Mouse (Mus musculus) ES-E14 (cell line): ENCODE data around the gene Kiss1r. TPM values are rescaled to one million over a fixed set of nuclear protein-coding genes. Genes with fewer than 3 reads are reported as not detected.

Experiments used
- DNase-seq: peaks from one replicate; pipeline ENCODE4 v3.0.0-alpha.2; 2013; ENCODE audit warnings: low read depth, low spot score
- H3K27ac ChIP-seq: 2 replicates; pipeline ENCODE4 v1.5.1; 2012; ENCODE audit warnings: low read depth, mild to moderate bottlenecking, low read length, moderate library complexity, mixed read lengths; ENCODE audit not compliant: poor library complexity, insufficient read depth, severe bottlenecking
- H3K36me3 ChIP-seq: 2 replicates; pipeline ENCODE4 v1.6.1; 2012; ENCODE audit warnings: mild to moderate bottlenecking, low read length, moderate library complexity, mixed read lengths; ENCODE audit not compliant: control insufficient read depth, poor library complexity, insufficient read depth, severe bottlenecking
- H3K4me1 ChIP-seq, 2 experiments: fragments of 150-350 bp in 1 of 2; sonication (generic) in 1 of 2; 2 replicates each; pipeline ENCODE4 v1.6.1; 2012; ENCODE audit warnings: low read length in 2 of 2, mild to moderate bottlenecking in 1 of 2, mixed read lengths in 1 of 2; ENCODE audit not compliant: control insufficient read depth in 2 of 2, insufficient read depth in 2 of 2, poor library complexity in 1 of 2
- H3K4me3 ChIP-seq, 2 experiments: fragments of 150-350 bp in 1 of 2; sonication (generic) in 1 of 2; 2 replicates each; pipeline ENCODE4 v1.5.1; 2012; ENCODE audit warnings: low read length in 2 of 2, low read depth in 1 of 2, mild to moderate bottlenecking in 1 of 2, mixed read lengths in 1 of 2; ENCODE audit not compliant: insufficient read depth in 1 of 2, poor library complexity in 1 of 2, severe bottlenecking in 1 of 2
- H3K9ac ChIP-seq: 2 replicates; pipeline ENCODE4 v1.6.1; 2012; ENCODE audit warnings: low read depth, mild to moderate bottlenecking, low read length, mixed read lengths; ENCODE audit not compliant: poor library complexity, insufficient read depth, severe bottlenecking
- H3K9me3 ChIP-seq: fragments of 150-350 bp; sonication (generic); 2 replicates; pipeline ENCODE4 v1.6.1; 2012; ENCODE audit warnings: low read depth, mild to moderate bottlenecking, low read length; ENCODE audit not compliant: control insufficient read depth, insufficient read depth
- CHD2 ChIP-seq: IDR thresholded peaks from 2 replicates; pipeline ENCODE4 v1.6.1; 2014; ENCODE audit warnings: mild to moderate bottlenecking, low read depth, low read length, inconsistent platforms
- HCFC1 ChIP-seq: IDR thresholded peaks from 2 replicates; pipeline ENCODE4 v1.6.1; 2012; ENCODE audit warnings: low read length, inconsistent platforms, borderline replicate concordance; ENCODE audit not compliant: insufficient read depth
- MAFK ChIP-seq: IDR thresholded peaks from 2 replicates; pipeline ENCODE4 v1.6.1; 2014; ENCODE audit warnings: mild to moderate bottlenecking, low read depth, low read length, inconsistent platforms; ENCODE audit not compliant: insufficient read depth
- ZC3H11A ChIP-seq: IDR thresholded peaks from 2 replicates; pipeline ENCODE4 v1.6.1; 2012; ENCODE audit warnings: low read depth, mild to moderate bottlenecking, inconsistent platforms, low read length, borderline replicate concordance
- ZNF384 ChIP-seq: IDR thresholded peaks from 2 replicates; pipeline ENCODE4 v1.6.1; 2012; ENCODE audit warnings: low read depth, low read length, inconsistent platforms
- in situ Hi-C, 2 experiments: fragments of 600-800 bp; cut with MboI; formaldehyde crosslinking; loops; one replicate each; pipeline ENCODE4 v1.15.1; 2025; ENCODE audit warnings: low sequenced_read_pairs in 2 of 2, inconsistent platforms in 1 of 2; ENCODE audit not compliant: unreplicated experiment in 2 of 2
- total RNA-seq: library from RNA; depleted of rRNA; stranded (reverse); fragments of 300-350 nt; gene quantifications from 2 replicates; pipeline ENCODE4 v1.2.3, GENCODE M21; 2012

Gene Kiss1r
- total RNA-seq, 1 experiment, result 0.85 TPM

DNA sequence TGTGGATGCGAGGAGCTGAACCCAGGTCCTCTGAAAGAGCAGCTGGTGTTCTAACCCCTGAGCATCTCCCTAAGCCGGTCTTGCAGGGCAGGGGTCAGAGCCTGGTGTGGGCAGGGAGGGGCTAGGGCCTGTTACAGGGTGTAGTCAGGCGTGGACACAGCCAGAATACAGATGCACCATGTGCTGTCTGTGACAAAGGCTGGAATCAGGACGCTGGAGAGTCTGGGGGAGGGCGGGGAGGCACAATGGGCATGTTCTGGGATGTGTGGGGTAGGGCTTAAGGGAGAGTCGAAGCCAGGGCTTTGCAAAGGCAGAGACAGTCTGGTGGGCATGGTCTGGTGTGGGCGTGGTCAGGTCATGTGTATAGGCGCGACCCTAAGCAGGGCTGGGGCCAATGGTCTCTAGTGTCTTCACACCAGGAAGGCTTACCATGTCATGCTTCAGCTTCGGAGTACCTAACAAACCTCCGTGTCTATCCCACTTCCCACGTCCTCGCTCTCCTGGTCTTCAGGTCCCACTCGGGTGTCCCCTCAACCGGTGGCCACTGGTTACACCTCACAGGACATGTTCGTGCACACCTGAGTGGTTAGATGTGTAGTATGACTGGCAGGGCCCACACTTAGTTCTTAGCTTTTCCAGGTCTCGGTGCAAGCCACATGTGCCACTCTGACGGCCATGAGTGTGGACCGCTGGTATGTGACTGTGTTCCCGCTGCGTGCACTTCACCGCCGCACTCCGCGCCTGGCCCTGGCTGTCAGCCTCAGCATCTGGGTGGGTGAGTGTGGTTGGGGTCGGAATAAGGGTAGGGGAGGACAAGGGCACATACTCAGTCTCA lies 3.5 kb downstream of the Kiss1r start:
- DNase-seq, result no peak
- TF ChIP-seq HCFC1 (no peak), MAFK (no peak), ZNF384 (no peak), ZC3H11A (no peak)
- H3K4me3 ChIP-seq, result peak overlapping the region; percentile 13 to 56; a peak in 2 of 4 replicates
- in situ Hi-C loops, result no loop called here
- no peak overlapping the region for H3K9ac ChIP-seq
- H3K36me3 ChIP-seq, result no peaks in the 10 kb centered on the region
- H3K27ac ChIP-seq, result no peak overlapping the region
- no peaks in the 10 kb centered on the region for H3K9me3 ChIP-seq
- peaks cover 3 to 21% of the 10 kb centered on the region in 2 experiments; a peak in 2 of 4 replicates for H3K4me1 ChIP-seq

DNA sequence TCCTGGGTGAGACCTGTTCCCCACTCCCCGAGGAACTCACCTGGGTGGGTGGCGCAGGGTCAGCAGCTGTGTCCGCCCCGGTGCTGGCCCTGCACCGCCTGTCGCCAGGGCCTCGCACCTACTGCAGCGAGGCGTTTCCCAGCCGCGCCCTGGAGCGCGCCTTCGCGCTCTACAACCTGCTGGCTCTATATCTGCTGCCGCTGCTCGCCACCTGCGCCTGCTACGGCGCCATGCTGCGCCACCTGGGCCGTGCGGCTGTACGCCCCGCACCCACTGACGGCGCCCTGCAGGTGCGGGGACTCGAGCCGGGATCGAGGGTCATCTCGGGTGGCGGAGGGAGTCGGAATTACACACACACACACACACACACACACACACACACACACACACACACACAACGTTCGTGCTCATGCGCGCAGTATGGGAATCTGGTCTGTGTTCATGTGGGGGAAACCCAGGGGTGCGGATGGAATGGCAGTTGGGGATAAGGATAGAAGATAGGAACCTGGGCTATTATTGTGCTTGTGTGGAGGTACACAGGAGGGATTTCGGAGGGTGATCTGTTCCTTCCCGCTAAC lies 4.3 kb downstream of the Kiss1r start, which contains the start of gene R3hdm4:
Gene R3hdm4, minus strand, starts transcription at position 251 of the 578 bp plus-strand sequence.
- H3K27ac ChIP-seq, result no peak within 1 kb of the TSS
- no peaks in the 10 kb centered on the region for H3K36me3 ChIP-seq
- TF ChIP-seq ZNF384 (no peak), ZC3H11A (no peak), MAFK (no peak), HCFC1 (no peak), CHD2 (no peak)
- peaks cover 3 to 20% of the 10 kb centered on the region in 2 experiments; a peak in 2 of 4 replicates for H3K4me1 ChIP-seq
- H3K9ac ChIP-seq, result peak within 1 kb of the TSS; percentile 45
- in situ Hi-C loops, result no loop called here
- no peak for DNase-seq
- H3K4me3 ChIP-seq, result peak within 1 kb of the TSS; percentile 25 to 56
- H3K9me3 ChIP-seq, result no peaks in the 10 kb centered on the region

DNA sequence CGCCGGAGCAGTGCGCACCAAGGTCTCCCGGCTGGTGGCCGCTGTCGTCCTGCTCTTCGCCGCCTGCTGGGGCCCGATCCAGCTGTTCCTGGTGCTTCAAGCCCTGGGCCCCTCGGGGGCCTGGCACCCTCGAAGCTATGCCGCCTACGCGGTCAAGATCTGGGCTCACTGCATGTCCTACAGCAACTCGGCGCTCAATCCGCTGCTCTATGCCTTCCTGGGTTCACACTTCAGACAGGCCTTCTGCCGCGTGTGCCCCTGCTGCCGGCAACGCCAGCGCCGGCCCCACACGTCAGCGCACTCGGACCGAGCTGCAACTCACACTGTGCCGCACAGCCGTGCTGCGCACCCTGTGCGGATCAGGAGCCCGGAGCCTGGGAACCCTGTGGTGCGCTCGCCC lies 4.8 kb downstream of the Kiss1r start:
- peak overlapping the region; percentile 25 to 56; a peak in 3 of 4 replicates for H3K4me3 ChIP-seq
- TF ChIP-seq ZC3H11A (no peak), HCFC1 (no peak), ZNF384 (no peak), CHD2 (no peak), MAFK (no peak)
- no peaks in the 10 kb centered on the region for H3K9me3 ChIP-seq
- peak overlapping the region; percentile 45 for H3K9ac ChIP-seq
- no peak overlapping the region for H3K27ac ChIP-seq
- H3K36me3 ChIP-seq, result no peaks in the 10 kb centered on the region
- in situ Hi-C loops, result no loop called here
- no peak for DNase-seq
- H3K4me1 ChIP-seq, result peaks cover 3 to 20% of the 10 kb centered on the region in 2 experiments; a peak in 2 of 4 replicates

DNA sequence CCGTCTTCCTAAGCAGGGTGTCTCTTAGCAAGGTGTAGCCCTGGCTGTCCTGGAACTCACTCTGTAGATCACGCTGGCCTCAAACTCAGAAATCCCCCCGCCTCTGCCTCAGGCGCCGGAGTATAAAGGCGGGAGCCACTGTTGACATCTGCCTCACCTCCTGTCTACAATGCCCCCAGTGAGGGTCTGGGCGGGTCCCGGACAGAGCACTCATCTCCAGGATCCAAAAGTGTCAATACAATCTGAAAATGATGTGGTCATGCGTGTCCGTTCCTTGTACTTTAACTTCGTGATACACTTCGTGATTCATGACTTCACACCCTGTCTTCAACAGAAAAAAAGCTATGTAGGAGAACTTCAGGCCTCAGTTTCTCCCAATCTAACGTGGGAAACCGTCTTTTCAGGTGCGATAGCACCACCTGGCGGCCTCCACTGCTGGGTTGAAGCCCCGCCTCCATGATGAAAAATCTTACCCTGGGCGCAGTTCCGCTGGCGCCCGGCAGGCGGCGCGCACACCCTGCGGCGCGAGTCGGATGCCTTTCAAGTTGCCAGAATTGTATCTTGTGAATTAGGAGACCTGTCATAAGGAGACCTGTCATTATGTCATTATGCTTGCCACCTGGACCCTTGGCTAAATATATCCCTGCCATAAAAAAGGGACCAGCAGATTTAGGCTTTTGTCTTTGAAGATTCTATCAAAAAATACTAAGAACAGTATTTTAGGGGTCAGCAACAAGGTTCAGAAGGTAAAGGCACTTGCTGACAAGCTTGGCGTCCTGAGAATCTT lies 8.4 kb downstream of the Kiss1r start:
- in situ Hi-C loops, result no loop called here
- Histone ChIP-seq H3K4me1 (peaks cover 3 to 16% of the 10 kb centered on the region in 2 experiments; a peak in 2 of 4 replicates), H3K36me3 (no peaks in the 10 kb centered on the region), H3K9me3 (no peaks in the 10 kb centered on the region), H3K27ac (no peak overlapping the region), H3K9ac (no peak overlapping the region), H3K4me3 (no peak overlapping the region)
- DNase-seq, result peak; percentile 78
- TF ChIP-seq ZNF384 (no peak), CHD2 (no peak), MAFK (no peak), ZC3H11A (peak; percentile 96), HCFC1 (peak; percentile 69; the same call in 1 of the 2 replicates)
